Mouse (Mus musculus) neural tube, embryonic 10.5 days (tissue): Measurements from ENCODE around the gene Ap1b1.
A peak's percentile ranks its signal among the peaks of the same experiment; 100 is the strongest.
"Not testable (repeated sequence)": the region's sequence is repeated elsewhere in the genome, so short reads cannot be mapped to it uniquely, and the experiment has no call there.

Source experiments
- DNase-seq: peaks from one replicate; pipeline ENCODE4 v3.0.0-alpha.2; 2017; ENCODE audit warnings: low spot score; ENCODE audit errors: extremely low spot score

Gene Ap1b1

GRCm38 (mm10) chr11:5060756-5061412, 74.3 kb downstream of the Ap1b1 start:
- peak; percentile 55 for DNase-seq

GRCm38 (mm10) chr11:5061413-5062139, 75.0 kb downstream of the Ap1b1 start:
- DNase-seq: peak; percentile 85

GRCm38 (mm10) chr11:5062326-5062725, 75.7 kb downstream of the Ap1b1 start:
- peak; percentile 25 for DNase-seq

- DNase-seq: no peak
Observed at GRCm38 (mm10) chr11:5062860-5063505, 76.4 kb downstream of the Ap1b1 start.

- DNase-seq: no peak
Observed at GRCm38 (mm10) chr11:5063561-5064281, 77.1 kb downstream of the Ap1b1 start.

GRCm38 (mm10) chr11:5064282-5065055, 77.8 kb downstream of the Ap1b1 start:
- peak; percentile 36 for DNase-seq

- DNase-seq: peak; percentile 93
Observed at GRCm38 (mm10) chr11:5065056-5065821, 78.6 kb downstream of the Ap1b1 start, which contains the start of gene Gas2l1. TSS of gene Gas2l1 (minus strand) at chr11:5065327.

GRCm38 (mm10) chr11:5067063-5067462, 80.4 kb downstream of the Ap1b1 start:
- no peak for DNase-seq

- no peak for DNase-seq
Observed at GRCm38 (mm10) chr11:5068126-5068971, 81.7 kb downstream of the Ap1b1 start.

- DNase-seq: no peak
Observed at GRCm38 (mm10) chr11:5074882-5075281, 88.3 kb downstream of the Ap1b1 start.

- DNase-seq: no peak
Observed at GRCm38 (mm10) chr11:5075760-5076159, 89.1 kb downstream of the Ap1b1 start.

GRCm38 (mm10) chr11:5076843-5077242, 90.2 kb downstream of the Ap1b1 start:
- not testable (repeated sequence) for DNase-seq

GRCm38 (mm10) chr11:5089147-5089546, 102.5 kb downstream of the Ap1b1 start:
- no peak for DNase-seq

- no peak for DNase-seq
Observed at GRCm38 (mm10) chr11:5091706-5092105, 105.1 kb downstream of the Ap1b1 start.
